Mouse (Mus musculus) liver, embryonic 13.5 days (tissue): Measurements from ENCODE around the gene Dctn5. TPM values are rescaled to one million over a fixed set of nuclear protein-coding genes. Genes with fewer than 3 reads are reported as not detected.

Experiments used
- ATAC-seq: fragments of 200-750 bp; cut with Nextera tagmentation; 2 replicates; pipeline ENCODE4 v1.8.0; 2017; ENCODE audit warnings: low read depth, mild to moderate bottlenecking, moderate number of reproducible peaks, moderate library complexity
- DNase-seq: peaks from one replicate; pipeline ENCODE4 v3.0.0; 2022
- H3K27ac ChIP-seq: fragments of 300-500 bp; sonication (generic); 2 replicates; pipeline ENCODE4 v1.5.1; 2015; ENCODE audit warnings: moderate library complexity, mild to moderate bottlenecking, inconsistent platforms
- H3K27me3 ChIP-seq: fragments of 300-500 bp; sonication (generic); 2 replicates; pipeline ENCODE4 v1.6.1; 2015; ENCODE audit warnings: mild to moderate bottlenecking, inconsistent platforms
- H3K36me3 ChIP-seq: fragments of 300-500 bp; sonication (generic); 2 replicates; pipeline ENCODE4 v1.6.1; 2015; ENCODE audit warnings: mild to moderate bottlenecking, inconsistent platforms
- H3K4me1 ChIP-seq: fragments of 300-500 bp; sonication (generic); replicated peaks from 2 replicates; pipeline ENCODE4 v1.6.1; 2015; ENCODE audit warnings: inconsistent platforms
- H3K4me2 ChIP-seq: fragments of 300-500 bp; sonication (generic); 2 replicates; pipeline ENCODE4 v1.6.1; 2015; ENCODE audit warnings: inconsistent platforms, mild to moderate bottlenecking, moderate library complexity
- H3K4me3 ChIP-seq: fragments of 300-500 bp; sonication (generic); replicated peaks from 2 replicates; pipeline ENCODE4 v1.5.1; 2015; ENCODE audit warnings: mild to moderate bottlenecking, inconsistent platforms
- H3K9ac ChIP-seq: fragments of 300-500 bp; sonication (generic); 2 replicates; pipeline ENCODE4 v1.6.1; 2015; ENCODE audit warnings: mild to moderate bottlenecking, inconsistent platforms
- H3K9me3 ChIP-seq: fragments of 300-500 bp; sonication (generic); replicated peaks from 2 replicates; pipeline ENCODE4 v1.6.1; 2016; ENCODE audit warnings: inconsistent platforms
- WGBS: fragments of 180-500 bp; shearing (Covaris S2); methylation state at CpG from one replicate; pipeline ENCODE4 v1.1.7; 2015; ENCODE audit not compliant: insufficient replicate concordance; 5-methylcytosine and 5-hydroxymethylcytosine counted together
- polyA plus RNA-seq: library from polyadenylated mRNA; unstranded; fragments of >200 nt; fragmentation: Nextera tagmentation; extraction: Ambion mirVana; gene quantifications from 2 replicates; pipeline ENCODE4 v1.2.1, GENCODE M21; 2015

Gene Dctn5
- polyA plus RNA-seq, 1 experiment from 2014 or later = 54.7 TPM

GRCm38 (mm10) chr7:122167203-122167602 lies 34.4 kb downstream of the Dctn5 start:
- peaks cover 89% of the 10 kb centered on the region for H3K36me3 ChIP-seq
- 87% methylated on average over 7 of the region's 7 CpGs for WGBS
- ATAC-seq (no peak), DNase-seq (no peak)
- H3K4me2 ChIP-seq = no peak overlapping the region
- peaks cover 30% of the 10 kb centered on the region for H3K4me1 ChIP-seq
- H3K27me3 ChIP-seq = no peaks in the 10 kb centered on the region
- no peak overlapping the region for H3K27ac ChIP-seq
- no peak overlapping the region for H3K9ac ChIP-seq
- no peak overlapping the region for H3K4me3 ChIP-seq
- H3K9me3 ChIP-seq = no peaks in the 10 kb centered on the region

- no peak overlapping the region for H3K27ac ChIP-seq
- H3K9me3 ChIP-seq = no peaks in the 10 kb centered on the region
- H3K36me3 ChIP-seq = peaks cover 55% of the 10 kb centered on the region
- no peak for DNase-seq
- no peak overlapping the region for H3K4me3 ChIP-seq
- H3K4me1 ChIP-seq = peaks cover 4% of the 10 kb centered on the region; the same call in 1 of the 2 replicates
- no peak overlapping the region for H3K4me2 ChIP-seq
- H3K27me3 ChIP-seq = no peaks in the 10 kb centered on the region
- ATAC-seq = no peak
- 76% methylated on average over 6 of the region's 6 CpGs for WGBS
- no peak overlapping the region for H3K9ac ChIP-seq
These were observed 37.9 kb downstream of the Dctn5 start for GRCm38 (mm10) chr7:122170705-122171104.

- H3K4me1 ChIP-seq = 0 out of 2 replicates have a peak, but pooled peaks cover 2% of the 10 kb centered on the region
- H3K9ac ChIP-seq = no peak overlapping the region
- no peak overlapping the region for H3K27ac ChIP-seq
- 0 out of 2 replicates have a peak, but pooled peaks cover 4% of the 10 kb centered on the region for H3K27me3 ChIP-seq
- ATAC-seq = no peak
- H3K9me3 ChIP-seq = no peaks in the 10 kb centered on the region
- no peak overlapping the region for H3K4me2 ChIP-seq
- WGBS = 40% methylated on average over 10 of the region's 10 CpGs
- no peak for DNase-seq
- no peak overlapping the region for H3K4me3 ChIP-seq
- peaks cover 46% of the 10 kb centered on the region for H3K36me3 ChIP-seq
These were observed 38.8 kb downstream of the Dctn5 start for GRCm38 (mm10) chr7:122171613-122172012.

- Histone ChIP-seq H3K4me1 (no peaks in the 10 kb centered on the region), H3K27me3 (0 out of 2 replicates have a peak, but pooled peaks cover 4% of the 10 kb centered on the region), H3K4me2 (no peak overlapping the region), H3K9ac (no peak overlapping the region), H3K27ac (no peak overlapping the region), H3K4me3 (no peak overlapping the region), H3K9me3 (no peaks in the 10 kb centered on the region), H3K36me3 (no peaks in the 10 kb centered on the region)
- DNase-seq (no peak), ATAC-seq (no peak)
- WGBS = 71% methylated on average over 7 of the region's 7 CpGs
These were observed 47.9 kb downstream of the Dctn5 start for GRCm38 (mm10) chr7:122180720-122181119.

- Histone ChIP-seq H3K9me3 (no peaks in the 10 kb centered on the region), H3K4me2 (no peak overlapping the region), H3K27me3 (no peaks in the 10 kb centered on the region), H3K4me3 (no peak overlapping the region), H3K27ac (no peak overlapping the region), H3K4me1 (no peaks in the 10 kb centered on the region), H3K9ac (no peak overlapping the region), H3K36me3 (no peaks in the 10 kb centered on the region)
- no peak for DNase-seq
- ATAC-seq = no peak
- 51% methylated on average over 5 of the region's 5 CpGs for WGBS
These were observed 51.7 kb downstream of the Dctn5 start for GRCm38 (mm10) chr7:122184569-122184968.

- no peaks in the 10 kb centered on the region for H3K9me3 ChIP-seq
- 16% methylated on average over 17 of the region's 17 CpGs for WGBS
- no peak within 1 kb of the TSS for H3K9ac ChIP-seq
- H3K4me2 ChIP-seq = no peak within 1 kb of the TSS
- ATAC-seq (no peak), DNase-seq (no peak)
- no peak within 1 kb of the TSS for H3K4me3 ChIP-seq
- no peaks in the 10 kb centered on the region for H3K27me3 ChIP-seq
- no peak within 1 kb of the TSS for H3K27ac ChIP-seq
- H3K36me3 ChIP-seq = no peaks in the 10 kb centered on the region
- H3K4me1 ChIP-seq = no peaks in the 10 kb centered on the region
These were observed 53.2 kb downstream of the Dctn5 start, which contains the start of gene Ern2 for GRCm38 (mm10) chr7:122186043-122186442. TSS of gene Ern2 (minus strand) at chr7:122186207.

- no peaks in the 10 kb centered on the region for H3K4me1 ChIP-seq
- 24% methylated on average over 7 of the region's 7 CpGs for WGBS
- no peaks in the 10 kb centered on the region for H3K27me3 ChIP-seq
- ATAC-seq (no peak), DNase-seq (peak; percentile 43)
- H3K36me3 ChIP-seq = no peaks in the 10 kb centered on the region
- no peak overlapping the region for H3K4me3 ChIP-seq
- no peak overlapping the region for H3K27ac ChIP-seq
- no peaks in the 10 kb centered on the region for H3K9me3 ChIP-seq
- H3K4me2 ChIP-seq = no peak overlapping the region
- no peak overlapping the region for H3K9ac ChIP-seq
These were observed 56.6 kb downstream of the Dctn5 start for GRCm38 (mm10) chr7:122189484-122189883.

- no peak overlapping the region for H3K4me2 ChIP-seq
These were observed 58.3 kb downstream of the Dctn5 start for GRCm38 (mm10) chr7:122191097-122191496.

GRCm38 (mm10) chr7:122193919-122194318 lies 61.1 kb downstream of the Dctn5 start:
- no peak for ATAC-seq
- Histone ChIP-seq H3K27ac (no peak overlapping the region), H3K27me3 (no peaks in the 10 kb centered on the region)

More at GRCm38 (mm10) chr7:122191097-122191496, 58.3 kb downstream of the Dctn5 start:
- Histone ChIP-seq H3K27ac (no peak overlapping the region), H3K4me3 (no peak overlapping the region), H3K27me3 (no peaks in the 10 kb centered on the region), H3K4me1 (no peaks in the 10 kb centered on the region), H3K9ac (no peak overlapping the region), H3K36me3 (no peaks in the 10 kb centered on the region), H3K9me3 (no peaks in the 10 kb centered on the region)
- ATAC-seq (no peak), DNase-seq (no peak)
- WGBS = 56% methylated on average over 10 of the region's 10 CpGs

GRCm38 (mm10) chr7:122196771-122197170 lies 63.9 kb downstream of the Dctn5 start:
- H3K4me3 ChIP-seq = no peak overlapping the region

More at GRCm38 (mm10) chr7:122193919-122194318, 61.1 kb downstream of the Dctn5 start:
- peaks cover 4% of the 10 kb centered on the region for H3K4me1 ChIP-seq
- H3K9ac ChIP-seq = no peak overlapping the region
- H3K36me3 ChIP-seq = no peaks in the 10 kb centered on the region
- H3K4me3 ChIP-seq = no peak overlapping the region
- H3K9me3 ChIP-seq = no peaks in the 10 kb centered on the region
- no peak for DNase-seq
- no peak overlapping the region for H3K4me2 ChIP-seq

GRCm38 (mm10) chr7:122197306-122197705 lies 64.5 kb downstream of the Dctn5 start:
- Histone ChIP-seq H3K27ac (no peak overlapping the region), H3K36me3 (no peaks in the 10 kb centered on the region), H3K4me2 (no peak overlapping the region), H3K27me3 (no peaks in the 10 kb centered on the region), H3K4me1 (peaks cover 8% of the 10 kb centered on the region), H3K4me3 (no peak overlapping the region), H3K9ac (no peak overlapping the region), H3K9me3 (no peaks in the 10 kb centered on the region)
- no peak for ATAC-seq
- DNase-seq = peak; percentile 34
- WGBS = 18% methylated on average over 4 of the region's 4 CpGs

More at GRCm38 (mm10) chr7:122196771-122197170, 63.9 kb downstream of the Dctn5 start:
- Histone ChIP-seq H3K4me2 (no peak overlapping the region), H3K27me3 (no peaks in the 10 kb centered on the region), H3K9me3 (no peaks in the 10 kb centered on the region), H3K27ac (no peak overlapping the region), H3K9ac (no peak overlapping the region), H3K36me3 (no peaks in the 10 kb centered on the region), H3K4me1 (peaks cover 8% of the 10 kb centered on the region)
- DNase-seq (no peak), ATAC-seq (peak; percentile 55)
- WGBS = 61% methylated on average over 9 of the region's 9 CpGs
